18 mouse cellular contexts compared by ENCODE assay signal in genomic region chr3:94485922-94486321, GRCm38 (mm10). TPM values are rescaled to one million over a fixed set of nuclear protein-coding genes. Genes with fewer than 3 reads are reported as not detected.
DNase-seq lines count a peak whose midpoint lies in the region; ATAC-seq and TF ChIP-seq lines count a peak whose summit lies in the region.
"Had no signal": no experiment of that assay in that cellular context is flagged by ENCODE, and none has a peak within 500 bp of the region (broad histone marks: within the 10 kb centered on the region; RNA-seq: fewer than 3 reads in every experiment).

No protein-coding gene starts in this region.

- peaks cover 63% of the 10 kb centered on the region for H3K36me3 ChIP-seq in hindbrain, embryonic 10.5 days
- H3K36me3 ChIP-seq in hindbrain, embryonic 11.5 days (ENCODE audit: control insufficient read depth, insufficient read depth, low read length) = peaks cover under 1% of the 10 kb centered on the region; the same call in 1 of the 2 replicates
- no peaks in the 10 kb centered on the region for H3K36me3 ChIP-seq in testis, adult 2 months (ENCODE audit: control insufficient read depth, insufficient read depth, low read length)
- peaks cover 70% of the 10 kb centered on the region for H3K36me3 ChIP-seq in midbrain, embryonic 12.5 days
- H3K36me3 ChIP-seq: stomach, embryonic 15.5 days had no signal

- no peak for TF ChIP-seq POLR2A in testis, adult 2 months (IDR thresholded peaks at IDR 0.05; ENCODE audit: control insufficient read depth, low read depth, low read length)

- H3K27ac ChIP-seq in hindbrain, embryonic 10.5 days = peak overlapping the region; percentile 87; the same call in 1 of the 2 replicates
- no peak overlapping the region for H3K27ac ChIP-seq in hindbrain, embryonic 11.5 days (ENCODE audit: low read depth, low read length)
- H3K27ac ChIP-seq in testis, adult 2 months (ENCODE audit: control insufficient read depth, insufficient read depth, low read depth, low read length) = no peak overlapping the region
- H3K27ac ChIP-seq in midbrain, embryonic 12.5 days (replicated peaks) = peak overlapping the region; percentile 92; the same call in 1 of the 2 replicates
- H3K27ac ChIP-seq: stomach, embryonic 15.5 days had no signal

- ATAC-seq in hindbrain, embryonic 11.5 days (ENCODE audit: low FRiP score) = no peak
- ATAC-seq in midbrain, embryonic 12.5 days (ENCODE audit: low FRiP score, low read depth) = no peak
- ATAC-seq: intestine, embryonic 16.5 days had no signal

- H3K4me1 ChIP-seq in hindbrain, embryonic 10.5 days (replicated peaks) = peaks cover 88% of the 10 kb centered on the region
- peaks cover 19% of the 10 kb centered on the region for H3K4me1 ChIP-seq in hindbrain, embryonic 11.5 days (replicated peaks; ENCODE audit: control insufficient read depth, insufficient read depth, low read length)
- peaks cover 7% of the 10 kb centered on the region for H3K4me1 ChIP-seq in testis, adult 2 months (ENCODE audit: control insufficient read depth, insufficient read depth, low read length)
- peaks cover 85% of the 10 kb centered on the region for H3K4me1 ChIP-seq in midbrain, embryonic 12.5 days

- H3K9me3 ChIP-seq in hindbrain, embryonic 10.5 days = no peaks in the 10 kb centered on the region
- no peaks in the 10 kb centered on the region for H3K9me3 ChIP-seq in hindbrain, embryonic 11.5 days (ENCODE audit: control insufficient read depth, low read length)
- H3K9me3 ChIP-seq in midbrain, embryonic 12.5 days = no peaks in the 10 kb centered on the region
- H3K9me3 ChIP-seq: stomach, embryonic 15.5 days had no signal

- H3K9ac ChIP-seq in hindbrain, embryonic 11.5 days (ENCODE audit: low read depth, low read length) = no peak overlapping the region
- H3K9ac ChIP-seq in midbrain, embryonic 12.5 days (replicated peaks) = no peak overlapping the region
- H3K9ac ChIP-seq: stomach, embryonic 15.5 days had no signal

- no peak for TF ChIP-seq CTCF in testis, adult 2 months (IDR thresholded peaks at IDR 0.05; ENCODE audit: control insufficient read depth, insufficient read depth, insufficient replicate concordance, low read depth, low read length)

- peaks cover 4% of the 10 kb centered on the region; the same call in 1 of the 2 replicates for H3K27me3 ChIP-seq in hindbrain, embryonic 10.5 days (ENCODE audit: insufficient read depth, poor library complexity, severe bottlenecking)
- H3K27me3 ChIP-seq in hindbrain, embryonic 11.5 days (ENCODE audit: control insufficient read depth, insufficient read depth, low read length) = 0 out of 2 replicates have a peak, but pooled peaks cover 2% of the 10 kb centered on the region
- H3K27me3 ChIP-seq in testis, adult 2 months (ENCODE audit: control insufficient read depth, insufficient read depth, low read length) = no peaks in the 10 kb centered on the region
- H3K27me3 ChIP-seq in midbrain, embryonic 12.5 days = no peaks in the 10 kb centered on the region
- H3K27me3 ChIP-seq: stomach, embryonic 15.5 days had no signal

- DNase-seq in hindbrain, embryonic 10.5 days (ENCODE audit: low spot score) = no peak
- no peak for DNase-seq in hindbrain, embryonic 11.5 days (ENCODE audit: low spot score)
- no peak for DNase-seq in testis, postnatal 14 days (ENCODE audit: low spot score)
- DNase-seq in spleen, adult 18-20 months = no peak
- DNase-seq in c-Kit-positive CD71-positive TER-119-positive erythroid progenitor cells, embryonic 14.5 days (ENCODE audit: low spot score) = no peak
- DNase-seq: adrenal gland, postnatal 14 days; B cell, adult 2 months; embryo, embryonic 11 days; heart, adult 18-20 months; kidney, postnatal 14 days; lung, postnatal 4 days; thymus, postnatal 36 days had no signal

- no peak overlapping the region for H3K4me2 ChIP-seq in hindbrain, embryonic 11.5 days (replicated peaks; ENCODE audit: low read depth, low read length)
- H3K4me2 ChIP-seq in midbrain, embryonic 12.5 days (replicated peaks) = no peak overlapping the region
- H3K4me2 ChIP-seq: stomach, embryonic 15.5 days had no signal

- no peak overlapping the region for H3K4me3 ChIP-seq in hindbrain, embryonic 10.5 days
- H3K4me3 ChIP-seq in hindbrain, embryonic 11.5 days (ENCODE audit: low read depth, low read length) = no peak overlapping the region
- peak overlapping the region; percentile 83 for H3K4me3 ChIP-seq in testis, adult 2 months (ENCODE audit: control insufficient read depth, low read depth, low read length)
- H3K4me3 ChIP-seq in midbrain, embryonic 12.5 days = no peak overlapping the region
- H3K4me3 ChIP-seq: myocyte; stomach, embryonic 15.5 days had no signal

- WGBS in hindbrain, embryonic 10.5 days = 73% methylated on average over 7 of the region's 7 CpGs
- WGBS in hindbrain, embryonic 11.5 days = 76% methylated on average over 7 of the region's 7 CpGs
- WGBS in midbrain, embryonic 12.5 days = 59% methylated on average over 7 of the region's 7 CpGs

RNA-seq across cellular contexts. Expression of gene Riiad1, which starts 5.8 kb away (rescaled TPM):
- 6.5 and 19.3 TPM in 2 replicates for polyA plus RNA-seq in hindbrain, embryonic 10.5 days (2016; fragmentation: Nextera tagmentation; extraction: Ambion mirVana)
- 15.5 and 19.7 TPM in 2 replicates for polyA plus RNA-seq in hindbrain, embryonic 11.5 days (2014; fragmentation: Nextera tagmentation; extraction: Ambion mirVana)
- polyA plus RNA-seq in testis, adult 2 months (2012; rRNA removed) = 107 and 109 TPM in 2 replicates
- 15.8 and 19.0 TPM in 2 replicates for polyA plus RNA-seq in midbrain, embryonic 12.5 days (2016; fragmentation: Nextera tagmentation; extraction: Ambion mirVana)

RNA-seq across cellular contexts. Expression of gene Celf3, which starts 7.8 kb away (rescaled TPM):
- 69.3 and 136 TPM in 2 replicates for polyA plus RNA-seq in hindbrain, embryonic 10.5 days (2016; fragmentation: Nextera tagmentation; extraction: Ambion mirVana)
- polyA plus RNA-seq in hindbrain, embryonic 11.5 days (2014; fragmentation: Nextera tagmentation; extraction: Ambion mirVana) = 164 and 210 TPM in 2 replicates
- polyA plus RNA-seq in testis, adult 2 months (2012; rRNA removed) = 243 and 256 TPM in 2 replicates
- polyA plus RNA-seq in midbrain, embryonic 12.5 days (2016; fragmentation: Nextera tagmentation; extraction: Ambion mirVana) = 222 and 240 TPM in 2 replicates

RNA-seq across cellular contexts. Expression of gene Oaz3, which starts 42.2 kb away (rescaled TPM):
- polyA plus RNA-seq in hindbrain, embryonic 10.5 days (2016; fragmentation: Nextera tagmentation; extraction: Ambion mirVana) = 0.26 and 0.98 TPM in 2 replicates
- polyA plus RNA-seq in hindbrain, embryonic 11.5 days (2014; fragmentation: Nextera tagmentation; extraction: Ambion mirVana) = 0.18 and 0.56 TPM in 2 replicates
- polyA plus RNA-seq in testis, adult 2 months (2012; rRNA removed) = 2,779 and 3,078 TPM in 2 replicates
- polyA plus RNA-seq in midbrain, embryonic 12.5 days (2016; fragmentation: Nextera tagmentation; extraction: Ambion mirVana) = 1.1 and 1.6 TPM in 2 replicates
- polyA plus RNA-seq: small intestine, adult 2 months had no signal

RNA-seq across cellular contexts. Expression of gene Mrpl9, which starts 42.8 kb away (rescaled TPM):
- polyA plus RNA-seq in hindbrain, embryonic 10.5 days (2016; fragmentation: Nextera tagmentation; extraction: Ambion mirVana) = 71.3 and 73.4 TPM in 2 replicates
- 70.5 and 72.1 TPM in 2 replicates for polyA plus RNA-seq in hindbrain, embryonic 11.5 days (2014; fragmentation: Nextera tagmentation; extraction: Ambion mirVana)
- polyA plus RNA-seq in testis, adult 2 months (2012; rRNA removed) = 16.8 and 17.1 TPM in 2 replicates
- polyA plus RNA-seq in midbrain, embryonic 12.5 days (2016; fragmentation: Nextera tagmentation; extraction: Ambion mirVana) = 58.8 and 64.9 TPM in 2 replicates

Comparison
In these comparisons a context has a peak if more than half of its experiments do, and no peak if none do; other contexts are left out.
1. H3K27ac ChIP-seq: peak in hindbrain, embryonic 10.5 days (single experiment) and midbrain, embryonic 12.5 days (single experiment); none in hindbrain, embryonic 11.5 days (single experiment) and testis, adult 2 months (single experiment).
2. RNA of gene Oaz3, which starts 42.2 kb away (polyA plus RNA-seq): 2,779 to 3,078 TPM in testis, adult 2 months; 1.1 to 1.6 TPM in midbrain, embryonic 12.5 days, 0.26 to 0.98 TPM in hindbrain, embryonic 10.5 days and 0.18 to 0.56 TPM in hindbrain, embryonic 11.5 days; every median in the first group is over 1,000 times any median in the second.